Mouse (Mus musculus) neural tube, embryonic 14.5 days (tissue): Measurements from ENCODE around the gene Opcml. TPM values are rescaled to one million over a fixed set of nuclear protein-coding genes. Genes with fewer than 3 reads are reported as not detected.

Source experiments
- ATAC-seq: fragments of 200-750 bp; cut with Nextera tagmentation; 2 replicates; pipeline ENCODE4 v1.8.0; 2017; ENCODE audit warnings: low read depth, mild to moderate bottlenecking, moderate TSS enrichment, moderate library complexity
- H3K27ac ChIP-seq: fragments of 300-500 bp; sonication (generic); 2 replicates; pipeline ENCODE4 v1.5.1; 2014; ENCODE audit warnings: low read depth, mild to moderate bottlenecking, control low read depth, low read length, moderate library complexity, mixed read lengths
- H3K27me3 ChIP-seq: fragments of 300-500 bp; sonication (generic); 2 replicates; pipeline ENCODE4 v1.6.1; 2014; ENCODE audit warnings: low read length; ENCODE audit not compliant: control insufficient read depth, insufficient read depth
- H3K36me3 ChIP-seq: fragments of 300-500 bp; sonication (generic); 2 replicates; pipeline ENCODE4 v1.6.1; 2014; ENCODE audit warnings: low read length, mixed read lengths; ENCODE audit not compliant: control insufficient read depth, insufficient read depth
- H3K4me1 ChIP-seq: fragments of 300-500 bp; sonication (generic); 2 replicates; pipeline ENCODE4 v1.6.1; 2014; ENCODE audit warnings: low read length; ENCODE audit not compliant: control insufficient read depth, insufficient read depth
- H3K4me2 ChIP-seq: fragments of 300-500 bp; sonication (generic); 2 replicates; pipeline ENCODE4 v1.6.1; 2014; ENCODE audit warnings: mild to moderate bottlenecking, low read depth, low read length, control low read depth
- H3K4me3 ChIP-seq: fragments of 300-500 bp; sonication (generic); 2 replicates; pipeline ENCODE4 v1.5.1; 2014; ENCODE audit warnings: low read depth, low read length, control low read depth, mixed read lengths
- H3K9ac ChIP-seq: fragments of 300-500 bp; sonication (generic); replicated peaks from 2 replicates; pipeline ENCODE4 v1.6.1; 2014; ENCODE audit warnings: low read depth, mild to moderate bottlenecking, control low read depth, low read length, mixed read lengths
- H3K9me3 ChIP-seq: fragments of 300-500 bp; sonication (generic); 2 replicates; pipeline ENCODE4 v1.6.1; 2016; ENCODE audit warnings: low read length; ENCODE audit not compliant: control insufficient read depth
- WGBS: fragments of 180-500 bp; shearing (Covaris S2); extraction: QIAGEN DNeasy Blood & Tissue Kit; methylation state at CpG from one replicate; pipeline ENCODE4 v1.1.7; 2014; 5-methylcytosine and 5-hydroxymethylcytosine counted together
- polyA plus RNA-seq: library from polyadenylated mRNA; unstranded; fragments of >200 nt; fragmentation: Nextera tagmentation; extraction: Ambion mirVana; gene quantifications from 2 replicates; pipeline ENCODE4 v1.2.1, GENCODE M21; 2014

The Opcml gene
- polyA plus RNA-seq, 1 experiment from 2014 or later = 49.3 TPM

DNA sequence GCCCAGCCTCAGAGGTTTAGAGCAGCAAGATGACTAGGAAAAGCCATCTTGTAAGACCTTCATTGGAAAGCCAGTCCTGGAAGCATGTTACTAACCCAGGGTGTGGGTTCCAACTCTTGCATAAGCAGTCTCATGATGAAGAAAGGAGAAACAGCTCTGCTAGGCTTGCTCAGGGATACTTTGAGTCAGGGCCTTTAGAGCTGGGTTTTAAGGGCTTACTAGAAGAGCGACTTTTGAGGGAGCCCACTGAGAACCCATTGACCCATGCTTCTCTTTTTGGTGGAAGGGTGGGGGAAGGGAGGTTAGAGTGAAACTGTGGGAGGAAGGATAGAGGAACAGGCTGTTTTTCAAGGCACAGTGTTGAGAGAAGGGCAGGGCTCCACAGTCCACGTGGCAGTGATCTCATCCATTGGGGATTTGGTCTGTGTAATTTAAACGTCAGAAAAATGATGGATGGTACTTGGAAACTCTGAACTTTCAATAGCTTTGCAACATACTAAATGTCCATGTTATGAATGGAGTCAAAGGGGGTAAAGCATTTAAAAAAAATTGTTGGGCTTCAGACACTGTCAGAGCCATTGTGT is 22.7 kb downstream of the Opcml start:
- WGBS = 48% methylated on average over 3 of the region's 3 CpGs
- Histone ChIP-seq H3K27me3 (no peaks in the 10 kb centered on the region), H3K4me1 (no peaks in the 10 kb centered on the region)

DNA sequence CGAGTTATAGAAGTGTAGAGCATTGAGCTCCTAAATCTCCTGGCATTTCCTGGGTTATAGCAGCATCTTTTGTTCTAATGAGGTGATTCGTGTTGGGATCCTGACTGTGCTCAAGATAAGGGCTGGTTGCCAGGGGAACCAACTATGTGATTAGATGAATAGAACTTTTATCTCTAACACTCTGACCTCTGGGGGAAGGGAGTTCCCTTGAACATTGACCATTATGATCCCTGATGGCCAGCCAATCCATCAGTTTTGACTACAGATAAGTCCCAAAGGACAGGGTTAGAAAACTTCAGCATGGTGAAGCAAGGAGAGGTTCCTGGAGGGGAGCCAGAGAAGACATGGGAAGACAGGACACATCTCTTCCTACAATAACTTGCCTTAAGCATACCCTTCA is 23.6 kb downstream of the Opcml start:
- no peak overlapping the region for H3K4me2 ChIP-seq
- no peak overlapping the region for H3K4me3 ChIP-seq
- no peaks in the 10 kb centered on the region for H3K27me3 ChIP-seq
- no peaks in the 10 kb centered on the region for H3K9me3 ChIP-seq
- no peak overlapping the region for H3K9ac ChIP-seq
- no peaks in the 10 kb centered on the region for H3K36me3 ChIP-seq
- H3K4me1 ChIP-seq = no peaks in the 10 kb centered on the region
- 30% methylated on average over 2 of the region's 2 CpGs for whole genome bisulfite sequencing
- ATAC-seq = no peak
- H3K27ac ChIP-seq = no peak overlapping the region

More for the DNA sequence above, 22.7 kb downstream of the Opcml start:
- no peak for ATAC-seq
- no peaks in the 10 kb centered on the region for H3K36me3 ChIP-seq
- H3K9ac ChIP-seq = no peak overlapping the region
- H3K4me3 ChIP-seq = no peak overlapping the region
- no peak overlapping the region for H3K4me2 ChIP-seq
- no peaks in the 10 kb centered on the region for H3K9me3 ChIP-seq
- no peak overlapping the region for H3K27ac ChIP-seq

DNA sequence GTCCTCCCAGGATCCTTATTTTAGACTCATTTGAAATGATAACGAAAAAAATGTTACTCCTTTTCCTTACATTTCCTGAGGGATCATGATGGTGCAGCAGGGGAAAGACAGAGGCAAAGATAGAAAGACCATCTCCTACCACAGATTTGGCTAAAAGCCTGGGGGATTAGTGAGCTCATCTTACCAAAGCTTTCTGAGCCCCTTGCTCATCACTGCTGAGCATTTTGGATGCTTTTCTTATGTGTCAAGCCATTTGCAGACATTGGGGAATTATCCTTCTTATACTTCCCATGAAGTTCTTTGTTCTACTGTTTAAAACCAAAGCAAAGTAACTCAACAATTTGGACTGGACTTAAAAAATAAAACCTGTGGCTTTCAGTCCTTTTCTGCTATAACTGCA is 30.6 kb downstream of the Opcml start:
- H3K27me3 ChIP-seq = no peaks in the 10 kb centered on the region
- ATAC-seq = no peak
- no peak overlapping the region for H3K27ac ChIP-seq
- H3K4me3 ChIP-seq = no peak overlapping the region
- no peaks in the 10 kb centered on the region for H3K9me3 ChIP-seq
- H3K4me2 ChIP-seq = no peak overlapping the region
- H3K4me1 ChIP-seq = no peaks in the 10 kb centered on the region
- 73% methylated on average over 1 of the region's 1 CpGs for WGBS
- no peak overlapping the region for H3K9ac ChIP-seq
- no peaks in the 10 kb centered on the region for H3K36me3 ChIP-seq

DNA sequence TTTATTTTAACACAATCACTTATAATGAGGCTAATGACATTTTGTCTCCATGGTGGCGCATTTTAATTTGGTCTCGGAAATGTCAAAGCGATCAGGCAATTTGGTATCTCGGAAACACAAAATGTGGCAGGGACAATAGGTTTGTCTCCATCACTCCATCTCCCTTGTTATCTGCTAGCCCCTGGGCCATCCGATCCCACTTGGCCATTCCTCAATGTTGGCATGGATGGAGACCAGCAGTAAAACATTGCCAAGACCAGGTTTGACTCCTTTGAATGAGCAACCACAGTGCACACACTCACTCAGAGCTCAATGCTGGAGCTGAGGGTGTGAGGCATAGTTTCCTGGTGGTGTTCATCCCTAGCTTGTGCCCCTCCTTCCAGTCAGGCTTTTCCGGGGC is 32.1 kb downstream of the Opcml start:
- ATAC-seq = no peak
- no peaks in the 10 kb centered on the region for H3K36me3 ChIP-seq
- H3K27me3 ChIP-seq = no peaks in the 10 kb centered on the region
- H3K27ac ChIP-seq = no peak overlapping the region
- 88% methylated on average over 6 of the region's 6 CpGs for WGBS
- H3K9me3 ChIP-seq = no peaks in the 10 kb centered on the region
- H3K4me3 ChIP-seq = no peak overlapping the region
- H3K9ac ChIP-seq = no peak overlapping the region
- no peaks in the 10 kb centered on the region for H3K4me1 ChIP-seq
- no peak overlapping the region for H3K4me2 ChIP-seq

DNA sequence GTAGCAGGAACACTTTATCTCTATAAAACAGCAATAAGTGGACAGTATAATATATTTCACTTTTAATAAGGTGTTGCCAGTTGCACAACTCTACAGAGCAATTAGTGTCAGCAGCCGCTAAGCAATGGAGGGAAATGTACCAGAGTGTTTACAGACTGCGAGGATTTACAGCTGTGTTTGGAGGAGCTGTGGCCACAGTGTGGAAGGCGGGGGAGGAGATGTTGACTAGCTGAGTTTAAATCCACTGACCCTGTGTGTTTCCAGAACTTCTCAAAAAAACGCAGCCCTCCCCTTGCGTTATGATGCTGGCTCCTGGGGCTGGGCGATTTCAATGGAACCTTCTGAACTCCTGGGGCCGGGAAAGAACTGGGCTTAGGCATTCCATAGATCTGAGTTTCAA is 33.8 kb downstream of the Opcml start:
- Histone ChIP-seq H3K4me3 (no peak overlapping the region), H3K9me3 (no peaks in the 10 kb centered on the region), H3K27me3 (no peaks in the 10 kb centered on the region), H3K4me1 (no peaks in the 10 kb centered on the region), H3K27ac (no peak overlapping the region), H3K9ac (no peak overlapping the region), H3K36me3 (no peaks in the 10 kb centered on the region), H3K4me2 (no peak overlapping the region)
- 71% methylated on average over 7 of the region's 7 CpGs for WGBS
- no peak for ATAC-seq

DNA sequence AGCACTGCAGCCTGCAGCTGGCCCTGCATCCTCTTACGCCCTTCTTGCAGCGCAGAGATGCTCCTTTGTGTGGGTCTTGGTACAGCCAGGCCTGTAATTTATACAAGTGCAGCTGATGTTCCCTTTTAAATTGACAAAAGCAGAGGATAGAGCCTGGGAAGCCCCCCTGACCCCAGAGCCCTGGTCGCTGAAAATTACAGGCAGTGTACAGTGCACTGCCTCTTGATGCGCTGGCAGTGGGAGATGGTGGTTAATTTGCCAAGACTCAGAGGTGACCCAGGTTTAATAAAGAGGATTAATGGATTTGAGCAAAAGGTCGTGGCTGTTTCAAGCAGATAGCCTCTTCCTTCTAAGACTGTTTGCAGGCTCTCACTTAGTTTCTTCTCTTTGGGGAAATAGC is 39.9 kb downstream of the Opcml start:
- H3K27ac ChIP-seq = no peak overlapping the region
- no peak overlapping the region for H3K9ac ChIP-seq
- H3K4me3 ChIP-seq = no peak overlapping the region
- H3K27me3 ChIP-seq = no peaks in the 10 kb centered on the region
- no peaks in the 10 kb centered on the region for H3K36me3 ChIP-seq
- no peak for ATAC-seq
- H3K9me3 ChIP-seq = no peaks in the 10 kb centered on the region
- H3K4me2 ChIP-seq = no peak overlapping the region
- 44% methylated on average over 5 of the region's 5 CpGs for WGBS
- H3K4me1 ChIP-seq = no peaks in the 10 kb centered on the region

DNA sequence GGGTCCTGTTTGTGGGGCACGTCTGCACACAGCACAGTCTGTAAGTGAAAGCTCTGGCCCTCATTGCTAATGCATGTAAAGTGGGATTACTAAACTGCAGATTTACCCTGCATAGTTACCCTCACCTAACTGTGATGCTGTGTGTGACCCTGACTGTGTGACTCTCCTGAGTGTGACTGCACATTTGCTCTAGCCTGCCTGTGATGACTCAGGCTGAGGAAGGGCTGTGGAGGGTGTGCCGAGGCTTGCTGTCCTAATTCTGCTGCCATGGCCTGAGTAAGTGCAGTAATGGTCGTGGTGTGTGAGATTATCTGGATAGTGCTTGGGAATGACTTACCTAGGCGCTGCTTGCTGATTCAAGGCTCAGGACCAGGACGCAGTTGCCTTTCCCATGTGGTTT is 52.2 kb downstream of the Opcml start:
- H3K36me3 ChIP-seq = no peaks in the 10 kb centered on the region
- no peak overlapping the region for H3K4me3 ChIP-seq
- no peak overlapping the region for H3K9ac ChIP-seq
- no peaks in the 10 kb centered on the region for H3K9me3 ChIP-seq
- no peaks in the 10 kb centered on the region for H3K4me1 ChIP-seq
- WGBS = 83% methylated on average over 5 of the region's 5 CpGs
- no peaks in the 10 kb centered on the region for H3K27me3 ChIP-seq
- no peak overlapping the region for H3K4me2 ChIP-seq
- no peak overlapping the region for H3K27ac ChIP-seq
- no peak for ATAC-seq

DNA sequence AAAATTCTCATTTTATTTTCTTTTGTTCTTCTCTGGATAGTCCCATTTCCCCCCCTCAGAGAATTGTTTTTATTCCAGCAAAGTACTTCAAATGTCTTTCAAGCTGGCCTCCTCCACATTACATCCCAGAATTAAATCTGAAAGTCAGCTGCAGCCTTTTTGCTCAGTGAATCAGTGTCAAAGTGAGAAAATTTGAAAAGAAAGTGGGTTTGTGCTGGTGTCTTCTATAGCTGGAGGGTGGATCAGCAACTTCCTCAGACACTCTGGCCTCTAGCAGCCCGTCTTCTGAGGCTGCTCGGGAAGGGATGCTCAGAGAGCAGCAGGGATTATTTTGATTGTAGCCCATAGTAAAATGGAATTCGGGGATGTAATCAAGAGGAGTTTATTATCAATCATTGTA is 81.0 kb downstream of the Opcml start:
- H3K36me3 ChIP-seq = no peaks in the 10 kb centered on the region
- no peak overlapping the region for H3K27ac ChIP-seq
- no peak overlapping the region for H3K4me3 ChIP-seq
- no peaks in the 10 kb centered on the region for H3K9me3 ChIP-seq
- H3K4me1 ChIP-seq = no peaks in the 10 kb centered on the region
- ATAC-seq = no peak
- no peaks in the 10 kb centered on the region for H3K27me3 ChIP-seq
- 75% methylated on average over 3 of the region's 3 CpGs for whole genome bisulfite sequencing
- no peak overlapping the region for H3K9ac ChIP-seq
- H3K4me2 ChIP-seq = no peak overlapping the region

DNA sequence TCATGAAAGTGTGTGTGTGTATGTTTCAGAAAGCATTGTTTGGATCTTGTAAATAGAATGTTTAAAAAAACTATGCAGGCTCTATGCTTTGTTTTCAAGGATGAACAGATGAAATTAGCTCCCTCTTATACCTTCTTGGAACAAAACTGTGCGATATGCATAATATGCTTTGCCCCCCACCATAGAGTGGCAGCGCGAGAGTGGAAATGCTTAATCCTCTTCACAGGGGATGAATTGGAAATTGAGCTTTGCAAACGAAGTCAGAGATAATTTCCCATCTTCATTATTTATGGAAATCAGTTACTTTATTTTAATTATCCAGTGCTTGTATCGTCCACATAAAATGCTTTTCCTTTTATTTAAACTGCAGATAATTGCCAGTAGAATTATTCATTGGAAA is 99.1 kb downstream of the Opcml start:
- Histone ChIP-seq H3K36me3 (no peaks in the 10 kb centered on the region), H3K9ac (no peak overlapping the region), H3K27me3 (no peaks in the 10 kb centered on the region), H3K27ac (no peak overlapping the region), H3K4me1 (no peaks in the 10 kb centered on the region), H3K4me3 (no peak overlapping the region), H3K9me3 (no peaks in the 10 kb centered on the region), H3K4me2 (no peak overlapping the region)
- ATAC-seq = no peak
- WGBS = 45% methylated on average over 5 of the region's 5 CpGs

DNA sequence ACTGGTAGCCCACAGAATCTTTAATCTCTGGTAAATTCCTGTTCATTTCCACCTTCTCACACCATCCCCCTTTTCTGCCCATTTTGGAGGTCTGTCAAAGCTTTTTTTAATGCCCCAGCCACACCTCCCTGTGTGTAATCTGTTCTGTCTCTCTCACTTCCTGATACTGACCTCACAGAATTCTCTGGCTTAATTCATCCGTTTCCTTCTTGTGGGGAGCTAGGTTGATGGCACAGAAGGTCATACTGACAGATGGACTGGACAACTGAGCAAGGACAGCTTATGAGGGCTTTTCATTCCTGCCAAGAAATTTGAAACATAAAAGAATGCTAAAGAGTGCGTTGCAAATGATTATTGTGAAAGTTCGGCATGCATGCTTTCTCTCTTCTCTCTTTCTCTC is 126.7 kb downstream of the Opcml start:
- WGBS = 40% methylated on average over 3 of the region's 3 CpGs
- H3K4me3 ChIP-seq = no peak overlapping the region
- no peak overlapping the region for H3K27ac ChIP-seq
- no peaks in the 10 kb centered on the region for H3K9me3 ChIP-seq
- no peak overlapping the region for H3K9ac ChIP-seq
- H3K27me3 ChIP-seq = no peaks in the 10 kb centered on the region
- no peaks in the 10 kb centered on the region for H3K36me3 ChIP-seq
- H3K4me2 ChIP-seq = no peak overlapping the region
- no peak for ATAC-seq
- no peaks in the 10 kb centered on the region for H3K4me1 ChIP-seq
